8 mouse cellular contexts compared by ENCODE assay signal in genomic region chr9:44919606-44920005, GRCm38 (mm10). TPM values are rescaled to one million over a fixed set of nuclear protein-coding genes. Genes with fewer than 3 reads are reported as not detected.
DNase-seq lines count a peak whose midpoint lies in the region; ATAC-seq and TF ChIP-seq lines count a peak whose summit lies in the region.

No protein-coding gene starts in this region.

- H3K9me3 ChIP-seq in heart, embryonic 14.5 days (ENCODE audit: control insufficient read depth, low read length) = no peaks in the 10 kb centered on the region
- H3K9me3 ChIP-seq in E14TG2a.4 (ENCODE audit: low read length) = no peaks in the 10 kb centered on the region
- H3K9me3 ChIP-seq in forebrain, embryonic 16.5 days (ENCODE audit: control insufficient read depth, low read length) = no peaks in the 10 kb centered on the region

- no peak for DNase-seq in heart, adult 11 months
- no peak for DNase-seq in cerebellum, postnatal 4 days (ENCODE audit: low spot score in 2 of 2)
- no peak for DNase-seq in frontal cortex, postnatal 36 days (ENCODE audit: low spot score in 2 of 2)

- peak overlapping the region in 1 of 2 experiments; percentile 87; a peak in 2 of 4 replicates for H3K27ac ChIP-seq in heart, embryonic 14.5 days (replicated peaks in 1 of 2; ENCODE audit: control insufficient read depth in 1 of 2, insufficient read depth in 1 of 2, low read depth in 2 of 2, low read length in 2 of 2)
- H3K27ac ChIP-seq in forebrain, embryonic 16.5 days (ENCODE audit: low read length) = no peak overlapping the region
- H3K27ac ChIP-seq in macrophage = no peak overlapping the region; the same call in 1 of the 2 replicates

- 29% methylated on average over 2 of the region's 2 CpGs for WGBS in heart, embryonic 14.5 days
- WGBS in forebrain, embryonic 16.5 days = 39% methylated on average over 2 of the region's 2 CpGs
- 46% methylated on average over 2 of the region's 2 CpGs for WGBS in macrophage (ENCODE audit: missing documents)

- no peak for ATAC-seq in heart, embryonic 14.5 days (ENCODE audit: insufficient number of reproducible peaks, insufficient read depth, low FRiP score, low read depth)
- ATAC-seq in forebrain, embryonic 16.5 days = no peak
- ATAC-seq in activated CD4-positive, CD25-positive, alpha-beta regulatory T cell, adult 4 months = no peak

- H3K79me2 ChIP-seq in macrophage (ENCODE audit: inconsistent target) = peaks cover 60% of the 10 kb centered on the region

- H3K36me3 ChIP-seq in heart, embryonic 14.5 days (ENCODE audit: control insufficient read depth, insufficient read depth, low read length) = no peaks in the 10 kb centered on the region
- H3K36me3 ChIP-seq in E14TG2a.4 (ENCODE audit: insufficient read depth, low read length) (peaks cover 23% of the 10 kb centered on the region), macrophage (ENCODE audit: inconsistent target) (no peaks in the 10 kb centered on the region)
- no peaks in the 10 kb centered on the region for H3K36me3 ChIP-seq in forebrain, embryonic 16.5 days (ENCODE audit: control insufficient read depth, insufficient read depth)

- H3K4me2 ChIP-seq in heart, embryonic 14.5 days (ENCODE audit: low read length) = peak overlapping the region; percentile 71
- H3K4me2 ChIP-seq in forebrain, embryonic 16.5 days (ENCODE audit: low read length) = peak overlapping the region; percentile 86

- H3K4me3 ChIP-seq in heart, embryonic 14.5 days (ENCODE audit: control insufficient read depth in 1 of 2, insufficient read depth in 1 of 2, low read depth in 1 of 2, low read length in 2 of 2) = peak overlapping the region; percentile 88 to 91
- H3K4me3 ChIP-seq in E14TG2a.4 (replicated peaks; ENCODE audit: low read length) (peak overlapping the region; percentile 97), macrophage (ENCODE audit: inconsistent target) (peak overlapping the region; percentile 81)
- H3K4me3 ChIP-seq in forebrain, embryonic 16.5 days (replicated peaks; ENCODE audit: low read length) = peak overlapping the region; percentile 93

- H3K9ac ChIP-seq in heart, embryonic 14.5 days (ENCODE audit: low read length) = peak overlapping the region; percentile 90
- peak overlapping the region; percentile 96 for H3K9ac ChIP-seq in forebrain, embryonic 16.5 days (replicated peaks; ENCODE audit: low read depth, low read length)

- peaks cover 0 to 15% of the 10 kb centered on the region in 2 experiments; a peak in 3 of 4 replicates for H3K4me1 ChIP-seq in heart, embryonic 14.5 days (ENCODE audit: control insufficient read depth in 2 of 2, insufficient read depth in 2 of 2, low read length in 2 of 2)
- H3K4me1 ChIP-seq in E14TG2a.4 (replicated peaks; ENCODE audit: low read depth, low read length) = peaks cover 34% of the 10 kb centered on the region
- peaks cover 22% of the 10 kb centered on the region for H3K4me1 ChIP-seq in forebrain, embryonic 16.5 days (replicated peaks; ENCODE audit: control insufficient read depth, insufficient read depth, low read length)

- no peak for TF ChIP-seq CTCF in E14TG2a.4 (conservative IDR thresholded peaks at IDR 0.05; ENCODE audit: low read length)

- H3K27me3 ChIP-seq in heart, embryonic 14.5 days (ENCODE audit: control insufficient read depth, insufficient read depth, low read length) = no peaks in the 10 kb centered on the region
- H3K27me3 ChIP-seq in E14TG2a.4 (ENCODE audit: insufficient read depth, low read length) = no peaks in the 10 kb centered on the region
- no peaks in the 10 kb centered on the region for H3K27me3 ChIP-seq in forebrain, embryonic 16.5 days (replicated peaks; ENCODE audit: control insufficient read depth, insufficient read depth, low read length)

RNA-seq across cellular contexts. Expression of gene Atp5l, which starts 0.9 kb away (rescaled TPM):
- 1,362 and 1,405 TPM in 2 replicates for polyA plus RNA-seq in heart, embryonic 14.5 days (2014; fragmentation: Nextera tagmentation; extraction: Ambion mirVana)
- polyA plus RNA-seq in forebrain, embryonic 16.5 days (2015; fragmentation: Nextera tagmentation; extraction: Ambion mirVana) = 638 and 661 TPM in 2 replicates
- 10 to 100 TPM; 18.6 to 73.1 (median 41.7) TPM for total RNA-seq in macrophage (2018; cell fraction: chromatin; rRNA removed)
- total RNA-seq in macrophage (2018; cell fraction: cytosol; rRNA removed) = 100 to 1,000 TPM; 373 to 557 (median 450) TPM
- total RNA-seq in macrophage (2018; cell fraction: nucleus; rRNA removed) = 100 to 1,000 TPM in 10 of 26 experiments, 10 to 100 TPM in 16; 38.5 to 162 (median 89.3) TPM
- polyA plus RNA-seq in macrophage (2018) = 222 to 622 TPM (median 524 TPM) in 3 replicates
- 100 to 1,000 TPM; 538 to 670 TPM for polyA plus RNA-seq in activated CD4-positive, CD25-positive, alpha-beta regulatory T cell, adult 4 months (2017; shearing (Covaris generic))

RNA-seq across cellular contexts. Expression of gene Kmt2a, which starts 38.5 kb away (rescaled TPM):
- 9.6 and 10.4 TPM in 2 replicates for polyA plus RNA-seq in heart, embryonic 14.5 days (2014; fragmentation: Nextera tagmentation; extraction: Ambion mirVana)
- 22.2 and 24.3 TPM in 2 replicates for polyA plus RNA-seq in forebrain, embryonic 16.5 days (2015; fragmentation: Nextera tagmentation; extraction: Ambion mirVana)
- total RNA-seq in macrophage (2018; cell fraction: chromatin; rRNA removed) = 100 to 1,000 TPM in 25 of 26 experiments, 10 to 100 TPM in 1; 81.2 to 493 (median 210) TPM
- total RNA-seq in macrophage (2018; cell fraction: cytosol; rRNA removed) = 10 to 100 TPM; 13.6 to 31.3 (median 21.3) TPM
- 100 to 1,000 TPM in 8 of 26 experiments, 10 to 100 TPM in 18; 47.2 to 225 (median 82.2) TPM for total RNA-seq in macrophage (2018; cell fraction: nucleus; rRNA removed)
- 8.0 to 17.8 TPM (median 11.8 TPM) in 3 replicates for polyA plus RNA-seq in macrophage (2018)
- 10 to 100 TPM; 28.7 to 31.1 TPM for polyA plus RNA-seq in activated CD4-positive, CD25-positive, alpha-beta regulatory T cell, adult 4 months (2017; shearing (Covaris generic))

RNA-seq across cellular contexts. Expression of gene Ube4a, which starts 45.8 kb away (rescaled TPM):
- 21.7 and 25.7 TPM in 2 replicates for polyA plus RNA-seq in heart, embryonic 14.5 days (2014; fragmentation: Nextera tagmentation; extraction: Ambion mirVana)
- 38.5 and 42.7 TPM in 2 replicates for polyA plus RNA-seq in forebrain, embryonic 16.5 days (2015; fragmentation: Nextera tagmentation; extraction: Ambion mirVana)
- total RNA-seq in macrophage (2018; cell fraction: chromatin; rRNA removed) = 100 to 1,000 TPM in 18 of 26 experiments, 10 to 100 TPM in 8; 52.2 to 142 (median 108) TPM
- 10 to 100 TPM; 33.2 to 55.2 (median 46.6) TPM for total RNA-seq in macrophage (2018; cell fraction: cytosol; rRNA removed)
- 100 to 1,000 TPM in 9 of 26 experiments, 10 to 100 TPM in 17; 41.0 to 137 (median 89.5) TPM for total RNA-seq in macrophage (2018; cell fraction: nucleus; rRNA removed)
- 25.0 to 37.7 TPM (median 29.2 TPM) in 3 replicates for polyA plus RNA-seq in macrophage (2018)
- 10 to 100 TPM; 34.0 to 38.4 TPM for polyA plus RNA-seq in activated CD4-positive, CD25-positive, alpha-beta regulatory T cell, adult 4 months (2017; shearing (Covaris generic))
